Mouse (Mus musculus): ENCODE measurements around the gene Fgfbp3. TPM values are rescaled to one million over a fixed set of nuclear protein-coding genes. Genes with fewer than 3 reads are reported as not detected.
"Not testable (repeated sequence)": the region's sequence is repeated elsewhere in the genome, so short reads cannot be mapped to it uniquely, and the experiment has no call there.

The Fgfbp3 gene
- total RNA-seq (2021): 1 to 10 TPM; 8.1 to 8.2 TPM
- long read RNA-seq, experiment 1, partial matches to known transcripts: 18 of 21 reads
- long read RNA-seq, experiment 1, other reads (novel, unspliced or antisense): 0 of 21 reads
- long read RNA-seq, experiment 2, partial matches to known transcripts: 18 of 21 reads
- long read RNA-seq, experiment 2, other reads (novel, unspliced or antisense): 0 of 21 reads

- no peak for DNase-seq (ENCODE audit: low spot score in 2 of 2)
Observed at GRCm38 (mm10) chr19:36919466-36919865, at the start of gene Fgfbp3. Fgfbp3 (minus strand) TSS chr19:36919615.

GRCm38 (mm10) chr19:36962544-36963260 is 43.3 kb upstream of the Fgfbp3 start:
- not testable (repeated sequence) for DNase-seq (ENCODE audit: low spot score in 2 of 2)

- DNase-seq (ENCODE audit: low spot score in 2 of 2): no peak
Observed at GRCm38 (mm10) chr19:36961320-36961719, 41.9 kb upstream of the Fgfbp3 start.

GRCm38 (mm10) chr19:36958331-36958730 is 38.9 kb upstream of the Fgfbp3 start:
- DNase-seq (ENCODE audit: low spot score in 2 of 2): no peak

- no peak for DNase-seq (ENCODE audit: low spot score in 2 of 2)
Observed at GRCm38 (mm10) chr19:36953637-36954206, 34.3 kb upstream of the Fgfbp3 start.

GRCm38 (mm10) chr19:36940064-36940463 is 20.6 kb upstream of the Fgfbp3 start:
- DNase-seq (ENCODE audit: low spot score in 2 of 2): no peak

- DNase-seq (ENCODE audit: low spot score in 2 of 2): no peak
Observed at GRCm38 (mm10) chr19:36938008-36938407, 18.6 kb upstream of the Fgfbp3 start.

GRCm38 (mm10) chr19:36936285-36936684 is 16.9 kb upstream of the Fgfbp3 start:
- no peak for DNase-seq (ENCODE audit: low spot score in 2 of 2)

GRCm38 (mm10) chr19:36932613-36933012 is 13.2 kb upstream of the Fgfbp3 start:
- no peak for DNase-seq (ENCODE audit: low spot score in 2 of 2)

GRCm38 (mm10) chr19:36932097-36932496 is 12.7 kb upstream of the Fgfbp3 start:
- no peak for DNase-seq (ENCODE audit: low spot score in 2 of 2)

GRCm38 (mm10) chr19:36929816-36930215 is 10.4 kb upstream of the Fgfbp3 start:
- DNase-seq (ENCODE audit: low spot score in 2 of 2): no peak

GRCm38 (mm10) chr19:36927800-36928361 is 8.5 kb upstream of the Fgfbp3 start:
- DNase-seq (ENCODE audit: low spot score in 2 of 2): no peak

GRCm38 (mm10) chr19:36926553-36927236 is 7.3 kb upstream of the Fgfbp3 start:
- no peak for DNase-seq (ENCODE audit: low spot score in 2 of 2)

- DNase-seq (ENCODE audit: low spot score in 2 of 2): peak; percentile 81 to 90
Observed at GRCm38 (mm10) chr19:36925671-36926552, 6.5 kb upstream of the Fgfbp3 start, which contains the start of gene Btaf1. Btaf1 (plus strand) TSS chr19:36926079.

- no peak for DNase-seq (ENCODE audit: low spot score in 2 of 2)
Observed at GRCm38 (mm10) chr19:36922936-36923335, 3.5 kb upstream of the Fgfbp3 start.

GRCm38 (mm10) chr19:36922015-36922414 is 2.6 kb upstream of the Fgfbp3 start:
- no peak for DNase-seq (ENCODE audit: low spot score in 2 of 2)

GRCm38 (mm10) chr19:36918441-36919301 is 744 bp downstream of the Fgfbp3 start:
- peak; percentile 85 to 87 for DNase-seq (ENCODE audit: low spot score in 2 of 2)

GRCm38 (mm10) chr19:36916876-36917389 is 2.5 kb downstream of the Fgfbp3 start:
- DNase-seq (ENCODE audit: low spot score in 2 of 2): no peak

GRCm38 (mm10) chr19:36916206-36916605 is 3.2 kb downstream of the Fgfbp3 start:
- DNase-seq (ENCODE audit: low spot score in 2 of 2): no peak
